Mouse (Mus musculus): Measurements from ENCODE around the gene Gm21454. TPM values are rescaled to one million over a fixed set of nuclear protein-coding genes. Genes with fewer than 3 reads are reported as not detected.
"Not testable (repeated sequence)": the region's sequence is repeated elsewhere in the genome, so short reads cannot be mapped to it uniquely, and the experiment has no call there.

Gene Gm21454
- not detected for total RNA-seq (2021)
- long read RNA-seq, experiment 1, result 0 reads
- long read RNA-seq, experiment 2, result 0 reads

DNA sequence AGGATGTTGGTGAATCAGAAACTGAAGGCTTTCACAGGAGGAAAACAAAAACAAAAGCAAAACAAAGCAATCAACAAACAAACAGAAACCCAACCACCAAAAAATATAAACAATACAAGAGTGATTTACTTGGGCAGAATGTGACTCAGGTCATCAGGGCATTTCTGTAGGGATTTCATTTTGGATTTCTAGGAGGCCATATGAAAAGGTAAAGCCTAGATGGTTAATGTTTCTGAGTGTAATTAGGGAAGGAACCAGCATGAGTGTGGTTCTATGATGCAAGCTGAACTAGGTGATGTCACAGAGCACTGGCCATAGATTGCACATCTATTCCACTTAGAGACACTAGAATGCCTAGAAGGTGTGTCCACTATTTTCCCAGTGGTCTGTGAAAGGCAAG is at the start of gene Gm21454, which contains the start of gene Gm21440:
Gene Gm21454 (plus strand): TSS at position 352 of the 400 bp plus-strand sequence.
Gene Gm21440 (plus strand): TSS at position 301 of the 400 bp plus-strand sequence.
- intact Hi-C loops (cut with DNase I); DNase-seq: not testable (repeated sequence)

GRCm38 (mm10) chrY:13223828-13224227 is 28.4 kb upstream of the Gm21454 start, which contains the start of gene Gm21828:
Gene Gm21828, minus strand, starts transcription at chrY:13223928.
- DNase-seq; intact Hi-C loops (cut with DNase I): not testable (repeated sequence)

- intact Hi-C loops (cut with DNase I); DNase-seq: not testable (repeated sequence)
Observed at GRCm38 (mm10) chrY:13348963-13349362, 96.7 kb downstream of the Gm21454 start, which contains the start of gene Gm21725. Gene Gm21725, minus strand, starts transcription at chrY:13349063.

Other genes starting within 250 kb of the Gm21454 start
- not detected for gene Gm20807, start 209.6 kb upstream of the Gm21454 start, total RNA-seq (2021)
- not detected for gene Gm21891, start 119.0 kb upstream of the Gm21454 start, total RNA-seq (2021)
- gene Gm21425, start 90.5 kb upstream of the Gm21454 start, total RNA-seq (2021), result not detected
- not detected for gene Gm21828, start 28.5 kb upstream of the Gm21454 start, total RNA-seq (2021)
- gene Gm21440, start 51 bp upstream of the Gm21454 start, total RNA-seq (2021), result not detected
- not detected for gene Gm21725, start 96.6 kb downstream of the Gm21454 start, total RNA-seq (2021)
- not detected for gene Gm21866, start 213.1 kb downstream of the Gm21454 start, total RNA-seq (2021)
- not detected for gene Gm20773, start 241.6 kb downstream of the Gm21454 start, total RNA-seq (2021)